Comparison of ENCODE assay signal across 10 mouse cellular contexts in genomic region chr2:12300449-12301228, GRCm38 (mm10). TPM values are rescaled to one million over a fixed set of nuclear protein-coding genes. Genes with fewer than 3 reads are reported as not detected.
DNase-seq lines count a peak whose midpoint lies in the region; ATAC-seq and TF ChIP-seq lines count a peak whose summit lies in the region.
"Had no signal": no experiment of that assay in that cellular context is flagged by ENCODE, and none has a peak within 500 bp of the region (broad histone marks: within the 10 kb centered on the region; RNA-seq: fewer than 3 reads in every experiment).

No protein-coding gene starts in this region.

- no peak for TF ChIP-seq CTCF in embryonic fibroblast, embryonic 13.5 days (IDR thresholded peaks at IDR 0.05; ENCODE audit: borderline replicate concordance, insufficient read depth, low read length)

- ATAC-seq in kidney, embryonic 16.5 days (ENCODE audit: low FRiP score, low TSS enrichment), result peak; percentile 30; the same call in 1 of the 2 replicates

- no peak overlapping the region for H3K27ac ChIP-seq in embryonic fibroblast, embryonic 13.5 days (ENCODE audit: insufficient read depth, low read length)
- peak overlapping the region; percentile 73 for H3K27ac ChIP-seq in kidney, embryonic 16.5 days (ENCODE audit: low read length)

- H3K9me3 ChIP-seq in kidney, embryonic 16.5 days (ENCODE audit: low read length), result no peaks in the 10 kb centered on the region
- H3K9me3 ChIP-seq: G1E had no signal

- H3K27me3 ChIP-seq in kidney, embryonic 16.5 days (ENCODE audit: insufficient read depth, low read length), result 0 out of 2 replicates have a peak, but pooled peaks cover 4% of the 10 kb centered on the region

- peak overlapping the region; percentile 76 for H3K9ac ChIP-seq in kidney, embryonic 16.5 days (replicated peaks; ENCODE audit: low read length)

- 40% methylated on average over 15 of the region's 15 CpGs for WGBS in kidney, embryonic 16.5 days

- no peaks in the 10 kb centered on the region for H3K36me3 ChIP-seq in kidney, embryonic 16.5 days (ENCODE audit: insufficient read depth, low read length)
- H3K36me3 ChIP-seq: G1E had no signal

- no peak for TF ChIP-seq POLR2A in embryonic fibroblast, embryonic 13.5 days (IDR thresholded peaks at IDR 0.05; ENCODE audit: low read depth, low read length)

- H3K4me3 ChIP-seq in embryonic fibroblast, embryonic 13.5 days (ENCODE audit: insufficient read depth, low read length), result peak overlapping the region; percentile 57
- peak overlapping the region; percentile 66 for H3K4me3 ChIP-seq in kidney, embryonic 16.5 days (ENCODE audit: low read length)

- H3K4me1 ChIP-seq in embryonic fibroblast, embryonic 13.5 days (ENCODE audit: control insufficient read depth, insufficient read depth, low read length), result no peaks in the 10 kb centered on the region
- 0 out of 2 replicates have a peak, but pooled peaks cover 10% of the 10 kb centered on the region for H3K4me1 ChIP-seq in kidney, embryonic 16.5 days (ENCODE audit: insufficient read depth, low read length)

- H3K4me2 ChIP-seq in kidney, embryonic 16.5 days (replicated peaks; ENCODE audit: low read depth, low read length), result peak overlapping the region; percentile 75

- peak; percentile 26 for DNase-seq in kidney, adult 18-20 months
- no peak for DNase-seq in kidney, postnatal 25 days
- DNase-seq in neural tube, embryonic 10.5 days (ENCODE audit: extremely low spot score, low spot score), result peak; percentile 41
- no peak for DNase-seq in cerebellum, postnatal 4 days (ENCODE audit: low spot score in 2 of 2)
- no peak for DNase-seq in thymus, postnatal 10 days (ENCODE audit: low spot score in 2 of 2)
- DNase-seq in layer of hippocampus, adult 9-10 months (ENCODE audit: low spot score), result no peak

RNA-seq across cellular contexts. Expression of gene Itga8, which starts 1.1 kb away (rescaled TPM):
- polyA plus RNA-seq in embryonic fibroblast, embryonic 13.5 days (2011; ENCODE audit: insufficient read length, low read depth, missing spikeins), result 40.1 and 48.7 TPM in 2 replicates
- polyA plus RNA-seq in kidney, embryonic 16.5 days (2015; fragmentation: Nextera tagmentation; extraction: Ambion mirVana), result 43.3 and 45.4 TPM in 2 replicates
- polyA plus RNA-seq: erythroblast, embryonic 14.5 days; G1E had no signal

Comparison
In these comparisons a context has a peak if more than half of its experiments do, and no peak if none do; other contexts are left out.
1. DNase-seq: peak in kidney, adult 18-20 months (single experiment) and neural tube, embryonic 10.5 days (single experiment); none in kidney, postnatal 25 days (0 of 2), cerebellum, postnatal 4 days (0 of 2), thymus, postnatal 10 days (0 of 2) and layer of hippocampus, adult 9-10 months (single experiment).